Mouse (Mus musculus) stomach, postnatal 0 days (tissue): ENCODE data around the gene Tmc7. TPM values are rescaled to one million over a fixed set of nuclear protein-coding genes. Genes with fewer than 3 reads are reported as not detected.
A peak's percentile ranks its signal among the peaks of the same experiment; 100 is the strongest.

Source experiments
- ATAC-seq: fragments of 200-750 bp; cut with Nextera tagmentation; 2 replicates; pipeline ENCODE4 v1.8.0; 2017; ENCODE audit not compliant: low FRiP score, low TSS enrichment
- DNase-seq: peaks from one replicate; pipeline ENCODE4 v3.0.0-alpha.2; 2016; ENCODE audit warnings: low spot score
- H3K27ac ChIP-seq: fragments of 300-500 bp; sonication (generic); replicated peaks from 2 replicates; pipeline ENCODE4 v1.5.1; 2014; ENCODE audit warnings: mild to moderate bottlenecking, control low read depth
- H3K27me3 ChIP-seq: fragments of 300-500 bp; sonication (generic); 2 replicates; pipeline ENCODE4 v1.6.1; 2014; ENCODE audit warnings: low read length; ENCODE audit not compliant: control insufficient read depth, insufficient read depth
- H3K36me3 ChIP-seq: fragments of 300-500 bp; sonication (generic); 2 replicates; pipeline ENCODE4 v1.6.1; 2014; ENCODE audit warnings: low read length, mixed read lengths; ENCODE audit not compliant: control insufficient read depth, insufficient read depth
- H3K4me1 ChIP-seq: fragments of 300-500 bp; sonication (generic); replicated peaks from 2 replicates; pipeline ENCODE4 v1.6.1; 2014; ENCODE audit warnings: antibody characterized with exemption; ENCODE audit not compliant: control insufficient read depth, insufficient read depth
- H3K4me2 ChIP-seq: fragments of 300-500 bp; sonication (generic); replicated peaks from 2 replicates; pipeline ENCODE4 v1.6.1; 2014; ENCODE audit warnings: low read depth, mild to moderate bottlenecking, control low read depth, moderate library complexity
- H3K4me3 ChIP-seq: fragments of 300-500 bp; sonication (generic); 2 replicates; pipeline ENCODE4 v1.5.1; 2014; ENCODE audit warnings: low read depth, low read length, control low read depth
- H3K9ac ChIP-seq: fragments of 300-500 bp; sonication (generic); 2 replicates; pipeline ENCODE4 v1.6.1; 2014; ENCODE audit warnings: mild to moderate bottlenecking, low read length, control low read depth, mixed read lengths
- H3K9me3 ChIP-seq: fragments of 300-500 bp; sonication (generic); 2 replicates; pipeline ENCODE4 v1.6.1; 2016; ENCODE audit warnings: low read length; ENCODE audit not compliant: control insufficient read depth
- CTCF ChIP-seq: IDR thresholded peaks from 2 replicates; pipeline ENCODE4 v1.5.1; 2016; ENCODE audit warnings: antibody characterized with exemption, low read depth, mild to moderate bottlenecking, moderate library complexity
- EP300 ChIP-seq: optimal IDR thresholded peaks from 2 replicates; pipeline ENCODE3; 2016; ENCODE audit warnings: antibody characterized with exemption
- WGBS: fragments of 180-500 bp; shearing (Covaris S2); extraction: QIAGEN DNeasy Blood & Tissue Kit; methylation state at CpG from one replicate; pipeline ENCODE4 v1.1.7; 2014; 5-methylcytosine and 5-hydroxymethylcytosine counted together
- polyA plus RNA-seq: library from polyadenylated mRNA; unstranded; fragments of >200 nt; fragmentation: Nextera tagmentation; extraction: Ambion mirVana; gene quantifications from 2 replicates; pipeline ENCODE4 v1.2.1, GENCODE M21; 2015

Tmc7 gene
- polyA plus RNA-seq, 1 experiment from 2014 or later = 5.9 TPM

DNA sequence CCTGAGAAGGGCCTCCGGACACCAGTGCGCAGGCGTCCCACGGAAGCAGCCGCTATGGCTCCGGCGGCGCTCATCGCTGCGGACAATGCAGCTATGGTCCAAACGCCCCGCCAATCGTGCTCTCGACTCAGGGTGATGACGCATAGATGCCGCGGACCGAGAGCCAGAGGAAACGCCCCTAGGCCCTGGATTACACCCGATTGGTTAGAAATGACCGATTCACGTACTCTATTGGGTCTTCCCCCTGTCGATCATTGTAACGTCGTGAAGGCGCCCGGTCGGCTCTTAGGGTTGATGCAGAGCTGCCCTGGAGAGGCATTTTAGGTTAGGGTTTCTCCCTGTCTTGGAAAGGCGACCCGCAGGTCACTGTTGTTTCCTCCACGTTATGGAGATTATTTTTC lies 51.4 kb downstream of the Tmc7 start, which contains the start of gene Coq7:
Gene Coq7, minus strand, starts transcription at position 179 of the 401 bp plus-strand sequence.
- 1% methylated on average over 31 of the region's 31 CpGs for WGBS
- ATAC-seq (peak; percentile 97), DNase-seq (peak; percentile 95)
- H3K27ac ChIP-seq = peak within 1 kb of the TSS; percentile 95
- no peaks in the 10 kb centered on the region for H3K36me3 ChIP-seq
- no peak for TF ChIP-seq CTCF
- TF ChIP-seq EP300 = peak; percentile 92
- peak within 1 kb of the TSS; percentile 60 for H3K4me2 ChIP-seq
- no peaks in the 10 kb centered on the region for H3K4me1 ChIP-seq
- H3K9me3 ChIP-seq = no peaks in the 10 kb centered on the region
- no peaks in the 10 kb centered on the region for H3K27me3 ChIP-seq
- peak within 1 kb of the TSS; percentile 84 for H3K9ac ChIP-seq
- H3K4me3 ChIP-seq = peak within 1 kb of the TSS; percentile 76

DNA sequence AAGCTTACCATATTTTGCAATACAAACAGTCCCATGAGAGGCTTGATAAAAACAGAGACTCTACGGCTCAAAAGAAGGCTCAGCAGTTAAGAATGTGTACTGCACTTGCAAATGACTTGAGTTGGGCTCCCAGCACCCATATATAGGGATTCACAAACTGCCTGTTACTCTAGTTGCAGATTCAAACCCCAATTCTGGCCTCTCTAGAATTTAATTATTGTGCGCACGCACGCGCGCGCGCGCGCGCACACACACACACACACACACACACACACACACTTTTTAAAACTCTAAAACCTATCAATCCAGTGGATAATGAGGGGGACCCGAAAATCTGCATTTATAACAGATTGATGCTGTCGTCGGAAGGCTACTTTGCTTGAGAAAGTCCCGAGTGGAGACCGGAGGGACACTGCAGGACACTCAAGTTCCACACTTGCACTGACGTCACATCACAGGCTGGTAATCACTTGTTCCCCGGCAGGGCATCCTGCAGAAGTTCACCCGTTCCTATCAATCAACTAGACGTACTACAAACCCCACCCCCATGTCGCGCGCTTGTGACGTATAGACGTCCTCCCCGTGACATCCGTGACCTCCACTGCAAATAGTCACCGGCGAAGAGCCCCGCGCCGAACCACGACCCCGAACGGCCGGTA lies 51.9 kb downstream of the Tmc7 start:
- Histone ChIP-seq H3K9me3 (no peaks in the 10 kb centered on the region), H3K4me2 (peak overlapping the region; percentile 60), H3K4me3 (peak overlapping the region; percentile 76), H3K27ac (peak overlapping the region; percentile 95), H3K27me3 (no peaks in the 10 kb centered on the region), H3K9ac (peak overlapping the region; percentile 84), H3K4me1 (no peaks in the 10 kb centered on the region), H3K36me3 (no peaks in the 10 kb centered on the region)
- no peak; the same call in 1 of the 2 replicates for TF ChIP-seq CTCF
- TF ChIP-seq EP300 = no peak
- DNase-seq (peak; percentile 95), ATAC-seq (peak; percentile 90)
- 1% methylated on average over 36 of the region's 36 CpGs for WGBS

DNA sequence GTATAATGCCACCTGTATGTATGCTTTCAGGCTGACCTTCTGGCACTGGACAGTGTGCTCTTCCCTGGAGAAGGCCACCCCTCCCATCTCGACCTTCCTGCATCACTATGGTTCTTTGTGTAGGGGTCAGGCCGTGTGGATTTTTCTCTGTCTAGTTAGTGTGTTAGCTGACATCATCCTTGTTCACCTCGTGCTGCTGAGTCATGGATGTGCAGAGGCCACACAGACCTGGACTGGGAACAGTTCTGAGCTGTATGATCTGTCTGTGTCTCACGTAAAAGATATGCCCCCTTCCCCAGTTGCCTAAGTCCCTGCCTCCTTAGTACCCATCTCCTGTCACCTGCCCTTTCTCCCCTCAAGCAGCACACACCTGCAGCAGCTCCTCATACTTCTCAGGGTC lies 57.6 kb downstream of the Tmc7 start:
- Histone ChIP-seq H3K4me2 (no peak overlapping the region), H3K36me3 (peaks cover 8% of the 10 kb centered on the region; the same call in 1 of the 2 replicates)
- WGBS = 76% methylated on average over 4 of the region's 4 CpGs

DNA sequence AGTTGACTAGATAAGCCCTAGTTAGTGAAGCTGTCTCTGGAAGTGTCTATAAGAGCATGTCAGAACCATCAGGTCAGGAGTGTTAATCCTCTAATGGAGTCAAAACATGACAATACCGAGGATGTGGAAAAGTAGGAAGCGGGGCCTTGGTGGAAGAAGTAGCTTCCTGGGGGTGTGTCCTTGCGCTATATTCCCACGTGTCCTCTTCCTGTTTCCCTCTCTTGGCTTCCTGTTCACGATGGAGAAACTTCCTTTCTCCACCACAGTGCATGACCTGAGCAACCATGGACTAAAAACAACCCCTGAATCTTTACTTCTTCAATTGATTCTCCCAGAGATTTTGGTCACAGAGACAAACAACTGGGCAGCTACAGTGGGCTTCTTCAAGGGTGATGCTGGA lies 62.5 kb downstream of the Tmc7 start:
- no peaks in the 10 kb centered on the region for H3K4me1 ChIP-seq
- no peak for TF ChIP-seq CTCF
- no peak for TF ChIP-seq EP300
- DNase-seq (no peak), ATAC-seq (no peak)
- H3K27ac ChIP-seq = no peak overlapping the region
- H3K4me3 ChIP-seq = no peak overlapping the region
- WGBS = 77% methylated on average over 5 of the region's 5 CpGs
- no peaks in the 10 kb centered on the region for H3K9me3 ChIP-seq
- no peak overlapping the region for H3K9ac ChIP-seq
- H3K27me3 ChIP-seq = no peaks in the 10 kb centered on the region
- H3K36me3 ChIP-seq = peaks cover 8% of the 10 kb centered on the region; the same call in 1 of the 2 replicates
- no peak overlapping the region for H3K4me2 ChIP-seq

More for the DNA sequence above, 57.6 kb downstream of the Tmc7 start:
- DNase-seq (no peak), ATAC-seq (peak; percentile 65)
- Histone ChIP-seq H3K4me1 (no peaks in the 10 kb centered on the region), H3K9ac (no peak overlapping the region), H3K4me3 (no peak overlapping the region), H3K27ac (no peak overlapping the region), H3K27me3 (no peaks in the 10 kb centered on the region), H3K9me3 (no peaks in the 10 kb centered on the region)
- no peak for TF ChIP-seq CTCF
- TF ChIP-seq EP300 = no peak

DNA sequence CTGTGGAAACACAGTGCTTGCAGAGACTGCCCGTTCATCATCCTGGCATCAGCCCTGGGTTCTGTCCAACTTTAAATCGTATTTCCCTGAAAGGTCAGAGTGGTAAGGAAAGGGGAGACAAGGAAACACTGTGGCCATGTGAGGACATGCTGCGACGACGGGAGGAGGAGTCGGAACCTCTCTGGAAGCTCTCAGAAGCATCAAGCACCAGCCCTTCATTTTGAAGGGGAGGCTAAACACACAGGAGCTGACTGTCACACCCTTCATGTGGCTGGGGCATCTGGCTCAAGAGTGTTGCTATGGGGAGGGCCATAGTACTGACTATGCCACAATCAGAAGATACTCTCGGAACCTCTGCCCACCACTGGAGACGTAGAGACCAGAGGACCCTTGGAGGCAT lies 64.9 kb downstream of the Tmc7 start:
- no peaks in the 10 kb centered on the region for H3K27me3 ChIP-seq
- no peak overlapping the region for H3K4me2 ChIP-seq
- H3K4me1 ChIP-seq = no peaks in the 10 kb centered on the region
- H3K36me3 ChIP-seq = 0 out of 2 replicates have a peak, but pooled peaks cover 4% of the 10 kb centered on the region
- ATAC-seq = no peak
- DNase-seq = no peak
- TF ChIP-seq CTCF (no peak), EP300 (no peak)
- H3K27ac ChIP-seq = no peak overlapping the region
- no peaks in the 10 kb centered on the region for H3K9me3 ChIP-seq
- H3K4me3 ChIP-seq = no peak overlapping the region
- H3K9ac ChIP-seq = no peak overlapping the region
- 71% methylated on average over 8 of the region's 8 CpGs for WGBS

DNA sequence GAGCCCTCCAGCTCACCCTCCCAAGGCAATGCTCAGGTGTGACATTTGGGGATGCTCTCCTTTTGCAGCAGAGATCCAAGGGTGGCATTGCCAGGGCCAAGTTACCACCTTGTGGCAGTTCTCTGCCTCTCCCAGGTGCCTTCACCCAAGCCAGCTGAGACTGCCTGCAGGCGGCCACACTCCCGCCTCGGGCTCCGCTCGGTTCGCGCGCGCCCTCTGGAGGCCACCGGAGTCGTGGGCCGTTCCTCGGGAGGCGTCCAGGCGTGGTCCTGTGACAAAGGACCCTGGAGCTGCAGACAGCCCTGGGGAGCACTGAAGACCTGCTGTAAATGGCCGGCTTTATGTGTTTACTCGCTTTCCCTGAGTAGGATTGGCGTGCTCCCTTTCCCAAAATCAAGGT lies 65.8 kb downstream of the Tmc7 start:
- 3% methylated on average over 18 of the region's 18 CpGs for WGBS
- no peak overlapping the region for H3K27ac ChIP-seq
- TF ChIP-seq EP300 (no peak), CTCF (peak; percentile 99)
- H3K4me1 ChIP-seq = no peaks in the 10 kb centered on the region
- H3K36me3 ChIP-seq = no peaks in the 10 kb centered on the region
- peak; percentile 90 for DNase-seq
- no peaks in the 10 kb centered on the region for H3K9me3 ChIP-seq
- no peak overlapping the region for H3K4me2 ChIP-seq
- H3K9ac ChIP-seq = no peak overlapping the region
- no peak overlapping the region for H3K4me3 ChIP-seq
- H3K27me3 ChIP-seq = no peaks in the 10 kb centered on the region
- peak; percentile 84 for ATAC-seq
